Mouse (Mus musculus) lung, adult 2 months (tissue): ENCODE measurements around the gene Cdkn1c.

ENCODE experiments used
- CTCF ChIP-seq: fragments of 200-500 bp; IDR thresholded peaks from 2 replicates; pipeline ENCODE4 v1.5.1; 2011; ENCODE audit warnings: mild to moderate bottlenecking, low read length, control low read depth; ENCODE audit not compliant: insufficient read depth
- POLR2A ChIP-seq: fragments of 200-500 bp; IDR thresholded peaks from 2 replicates; pipeline ENCODE4 v1.6.1; 2011; ENCODE audit warnings: low read depth, mild to moderate bottlenecking, control low read depth, low read length, borderline replicate concordance; ENCODE audit errors: extremely low read depth

GRCm38 (mm10) chr7:143509566-143509965 is 48.7 kb upstream of the Cdkn1c start:
- TF ChIP-seq POLR2A: no peak
- TF ChIP-seq CTCF: no peak
